Mouse (Mus musculus) brain, adult 2 months (tissue): ENCODE results near the gene Fndc7.
"Not testable (repeated sequence)": the region's sequence is repeated elsewhere in the genome, so short reads cannot be mapped to it uniquely, and the experiment has no call there.

ENCODE experiments used
- DNase-seq: peaks from one replicate; pipeline ENCODE4 v3.0.0; 2011; ENCODE audit warnings: low read depth, low spot score

The Fndc7 gene

DNA sequence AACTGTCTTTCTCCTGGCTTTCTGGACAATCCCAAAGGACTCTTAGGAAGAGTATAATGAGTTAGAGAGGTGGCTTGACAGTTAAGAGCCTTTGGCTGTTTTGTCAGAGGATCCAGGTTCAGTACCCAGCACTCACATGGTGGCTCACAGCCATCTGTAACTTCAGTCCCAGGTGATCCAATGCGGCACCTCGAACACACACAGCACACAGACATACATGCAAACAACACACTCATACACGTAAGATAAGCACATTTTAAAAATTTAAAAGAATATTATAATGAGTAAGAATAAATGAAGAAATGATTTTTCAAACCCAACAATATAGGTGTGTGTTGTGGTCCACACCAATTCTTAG is 2.2 kb downstream of the Fndc7 start:
- DNase-seq: no peak

DNA sequence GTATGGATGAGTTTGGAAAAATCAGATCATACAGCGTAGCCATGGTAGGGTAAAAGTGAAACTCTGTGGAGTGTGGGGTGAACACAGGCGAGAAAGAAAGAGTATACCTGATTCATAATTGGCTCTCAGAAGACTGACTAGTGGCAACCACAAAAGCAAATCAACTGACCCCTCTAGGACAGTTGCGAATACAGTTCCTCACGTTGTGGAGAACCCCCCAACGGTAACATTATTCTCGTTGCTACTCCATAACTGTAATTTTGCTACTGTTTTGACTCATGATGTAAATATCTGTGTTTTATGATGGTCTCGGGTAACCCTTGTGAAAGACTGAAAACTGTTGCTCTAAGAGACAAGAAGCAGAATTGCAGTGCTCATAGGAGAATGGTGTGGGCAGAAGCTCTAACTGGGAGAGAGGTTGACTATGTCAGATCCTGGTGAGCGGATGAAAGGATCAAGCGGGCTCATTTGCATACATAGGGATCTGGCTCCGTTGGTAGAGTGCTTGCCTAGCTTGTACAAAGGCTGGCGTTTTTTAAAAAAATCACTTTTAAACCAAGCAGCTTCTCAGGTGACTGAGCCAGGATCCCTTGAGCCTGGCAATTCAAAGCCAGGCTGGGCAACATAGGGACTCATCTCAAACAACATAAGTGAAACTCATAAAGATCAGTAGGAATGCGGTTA is 2.7 kb downstream of the Fndc7 start:
- DNase-seq: no peak

DNA sequence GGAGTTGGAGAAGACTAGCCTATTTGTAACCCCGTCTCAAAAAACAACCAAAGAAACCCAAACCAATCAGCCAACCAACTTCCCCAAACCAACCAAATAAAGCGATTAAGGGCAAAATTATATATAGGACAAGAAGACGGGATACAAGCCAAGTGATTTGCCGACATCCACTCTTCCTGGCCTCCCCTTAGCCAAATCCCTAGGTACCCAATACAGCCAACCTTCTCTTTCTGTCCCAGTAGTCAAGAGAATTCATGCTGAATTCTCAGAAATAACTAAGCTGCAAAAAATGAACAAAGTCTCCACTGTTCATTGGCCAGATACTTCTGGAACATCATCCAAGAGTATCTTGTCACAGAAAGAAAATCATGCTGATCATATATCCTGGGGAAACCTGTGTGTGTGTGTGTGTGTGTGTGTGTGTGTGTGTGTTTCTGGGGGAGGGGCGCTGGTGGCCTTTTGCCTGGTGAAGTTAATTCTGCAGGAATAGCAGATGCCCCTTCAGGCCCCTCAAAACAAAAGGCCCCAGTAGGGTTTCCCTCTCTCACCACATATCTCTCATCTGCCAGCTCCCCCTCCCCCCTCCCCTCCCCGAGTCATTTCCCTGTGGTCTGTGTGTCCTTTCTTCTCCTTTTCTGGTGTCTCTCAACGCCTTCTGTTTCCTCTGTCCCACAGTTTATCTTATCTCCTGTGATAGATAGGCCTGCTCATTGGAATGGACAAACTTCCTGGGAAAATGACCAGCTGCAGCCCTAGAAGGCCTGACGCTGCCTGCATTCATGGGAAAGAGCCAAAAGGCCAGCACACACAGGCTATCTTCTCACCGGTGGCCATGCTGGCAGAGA is 3.9 kb downstream of the Fndc7 start:
- DNase-seq: no peak

DNA sequence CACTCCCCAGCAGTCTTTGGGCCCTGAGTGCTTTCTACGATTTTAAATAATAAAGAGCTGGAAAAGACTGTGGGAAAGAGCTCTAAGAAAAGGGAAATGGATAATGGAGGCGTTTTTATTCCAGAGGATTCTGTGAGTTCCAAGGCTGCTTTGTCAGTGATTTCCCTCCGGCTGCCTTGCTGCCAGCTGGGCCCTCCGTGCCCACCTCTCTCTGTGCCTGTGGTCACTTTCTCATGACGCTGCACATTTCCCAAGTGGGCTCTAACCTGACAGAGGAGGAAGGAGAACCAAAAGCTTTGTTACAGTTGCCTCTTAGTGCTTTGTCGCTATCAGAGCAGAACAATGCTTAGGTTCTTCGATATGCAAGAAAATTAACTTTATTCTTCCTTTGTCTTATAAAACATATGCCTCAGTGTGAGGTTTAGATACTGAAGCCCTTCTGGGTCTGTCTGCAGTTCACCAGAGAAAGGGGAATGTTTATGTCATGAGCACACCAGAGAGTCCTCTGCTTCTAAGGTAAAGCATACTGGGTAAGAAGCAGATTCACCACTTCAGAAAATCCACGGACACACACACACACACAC is 5.0 kb downstream of the Fndc7 start:
- no peak for DNase-seq

DNA sequence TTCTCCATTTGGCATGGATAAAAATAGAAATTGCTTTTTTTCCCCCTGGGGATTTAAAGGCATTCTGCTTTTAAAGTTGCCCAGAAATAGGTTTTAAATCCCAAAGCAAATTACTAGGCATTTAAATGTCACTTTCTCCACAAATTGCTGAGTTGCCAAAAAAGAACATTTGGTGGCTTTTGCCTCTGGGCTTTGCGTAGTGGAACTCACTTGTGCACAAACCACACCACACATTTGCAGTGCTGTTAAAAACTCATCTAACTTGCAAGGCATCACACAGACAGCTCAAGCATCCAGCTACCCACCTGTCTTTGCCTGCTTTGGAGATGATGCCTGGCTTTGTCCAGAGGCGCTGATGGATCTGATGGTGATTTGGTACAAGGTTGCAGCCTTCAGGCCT is 6.7 kb downstream of the Fndc7 start:
- peak; percentile 75 for DNase-seq

DNA sequence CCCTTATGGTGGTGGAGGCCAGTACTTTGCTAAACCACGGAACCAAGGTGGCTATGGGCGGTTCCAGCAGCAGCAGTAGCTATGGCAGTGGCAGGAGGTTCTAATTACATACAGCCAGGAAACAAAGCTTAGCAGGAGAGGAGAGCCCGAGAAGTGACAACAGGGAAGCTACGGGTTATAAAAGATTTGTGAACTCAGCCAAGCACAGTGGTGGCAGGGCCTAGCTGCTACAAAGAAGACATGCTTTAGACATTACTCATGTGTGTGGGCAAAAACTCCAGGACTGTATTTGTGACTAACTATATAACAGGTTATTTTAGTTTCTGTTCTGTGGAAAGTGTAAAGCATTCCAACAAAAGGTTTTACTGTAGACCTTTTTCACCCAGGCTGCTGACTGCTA is 7.9 kb downstream of the Fndc7 start:
- DNase-seq: peak; percentile 61

DNA sequence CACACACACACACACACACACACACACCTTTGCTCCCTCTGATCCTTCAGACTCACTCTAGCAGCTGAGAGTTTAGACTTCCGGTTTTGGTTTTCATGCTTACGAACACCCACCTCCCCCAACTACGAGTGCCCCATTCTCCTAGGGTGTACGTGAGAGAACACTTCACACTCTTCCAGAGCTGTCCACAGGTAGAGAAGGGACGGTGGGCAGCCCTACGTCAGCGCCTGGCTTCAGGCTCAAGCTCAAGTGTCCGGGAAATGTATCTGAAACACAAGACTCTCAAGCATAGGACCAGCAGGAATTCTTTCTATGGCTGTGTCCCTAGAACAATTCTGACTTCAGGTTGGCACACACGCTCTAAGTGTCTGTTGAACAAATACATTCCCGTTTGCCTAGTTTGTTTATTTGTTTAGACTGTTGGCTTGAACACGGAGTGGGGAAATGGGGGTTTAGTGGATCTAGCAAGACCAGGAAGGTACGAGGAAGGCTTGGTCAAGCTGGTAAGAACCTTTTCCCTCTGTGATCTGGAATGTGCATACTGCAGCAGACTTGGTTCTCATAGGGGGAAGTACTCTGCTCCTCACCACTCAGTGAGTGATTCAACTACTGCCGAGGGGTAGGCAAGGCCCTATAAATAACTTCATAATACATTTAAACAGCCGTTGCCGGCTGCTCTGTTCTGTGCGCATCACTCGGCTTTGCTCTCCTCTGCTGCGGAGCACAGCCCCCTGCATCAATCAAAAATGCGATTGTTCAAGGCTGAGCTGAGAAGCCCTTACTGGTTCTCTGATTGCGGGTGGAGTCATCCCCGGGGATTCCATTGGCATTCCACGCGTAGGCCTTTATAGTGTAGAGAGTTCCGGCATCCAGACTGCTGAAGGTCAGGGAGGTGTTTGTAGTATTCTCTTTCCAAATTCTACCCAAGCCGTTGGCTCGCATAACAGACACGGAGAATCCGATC is 9.0 kb downstream of the Fndc7 start:
- peak; percentile 75 for DNase-seq

DNA sequence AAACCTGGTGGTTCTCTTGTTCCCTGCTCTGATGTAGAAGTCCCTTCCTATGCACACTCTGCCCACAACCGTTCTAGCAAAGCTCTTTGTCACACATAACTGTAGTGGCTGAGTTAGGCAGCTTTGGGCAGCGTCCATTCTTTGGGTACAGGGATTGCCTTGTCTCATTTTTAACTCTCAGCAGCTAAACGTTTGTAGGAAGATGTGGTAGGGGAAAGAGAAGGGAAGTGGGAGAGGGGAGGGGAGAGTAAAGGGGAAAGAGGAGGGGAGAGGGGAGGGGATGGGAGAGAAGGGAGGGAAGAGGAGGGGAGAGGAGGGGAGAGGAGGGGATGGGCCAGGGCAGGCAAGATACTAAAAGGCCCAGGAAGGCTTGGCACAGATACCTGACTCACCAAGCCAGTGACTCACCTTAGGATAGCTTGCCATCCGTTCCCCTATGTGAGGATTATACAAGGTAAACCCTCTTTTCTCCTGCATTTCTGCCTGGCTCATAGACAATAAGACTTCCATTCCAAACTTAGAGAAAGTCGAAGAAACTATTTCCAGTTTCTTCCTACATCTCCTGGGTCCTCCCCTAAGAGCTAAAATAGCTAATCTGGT is 9.9 kb downstream of the Fndc7 start:
- DNase-seq: peak; percentile 32

DNA sequence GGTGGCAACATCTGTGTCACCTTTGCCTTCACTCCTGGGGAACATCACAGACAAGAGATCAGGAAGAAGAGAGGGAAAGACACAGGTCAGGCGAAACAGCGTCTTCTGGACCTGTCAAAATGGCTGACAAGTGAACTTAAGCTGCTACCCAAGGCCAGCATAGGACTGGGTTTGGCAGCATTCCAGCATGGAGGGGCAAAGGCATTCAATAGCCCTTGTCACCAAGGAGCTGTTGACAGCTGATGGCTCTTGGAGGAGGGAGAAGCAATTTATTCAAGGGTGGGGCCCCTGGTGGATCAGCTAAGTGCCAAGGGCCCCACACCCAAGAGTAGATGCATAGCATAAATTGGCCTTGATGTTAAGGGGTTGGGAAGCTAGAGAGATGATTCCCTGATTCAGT is 10.7 kb downstream of the Fndc7 start:
- no peak for DNase-seq

DNA sequence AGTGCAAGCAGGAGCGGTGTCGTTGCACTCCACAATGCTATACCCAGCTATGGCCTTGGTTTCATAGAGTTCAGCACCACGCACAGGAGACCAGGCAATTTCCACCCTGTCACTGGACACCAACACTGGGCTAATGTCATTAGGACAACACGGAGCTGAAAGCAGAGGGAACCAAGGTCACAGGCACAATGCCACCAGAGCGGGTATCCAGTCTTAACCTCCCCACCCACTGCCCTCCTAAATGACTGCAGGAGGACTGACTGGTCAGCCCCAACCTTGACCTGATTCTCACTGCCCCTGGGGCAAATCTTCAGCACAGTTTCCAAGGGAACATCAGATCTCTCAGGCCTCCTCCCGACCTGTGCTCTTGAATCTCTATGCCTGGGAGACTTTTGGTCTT is 19.2 kb downstream of the Fndc7 start:
- no peak for DNase-seq

DNA sequence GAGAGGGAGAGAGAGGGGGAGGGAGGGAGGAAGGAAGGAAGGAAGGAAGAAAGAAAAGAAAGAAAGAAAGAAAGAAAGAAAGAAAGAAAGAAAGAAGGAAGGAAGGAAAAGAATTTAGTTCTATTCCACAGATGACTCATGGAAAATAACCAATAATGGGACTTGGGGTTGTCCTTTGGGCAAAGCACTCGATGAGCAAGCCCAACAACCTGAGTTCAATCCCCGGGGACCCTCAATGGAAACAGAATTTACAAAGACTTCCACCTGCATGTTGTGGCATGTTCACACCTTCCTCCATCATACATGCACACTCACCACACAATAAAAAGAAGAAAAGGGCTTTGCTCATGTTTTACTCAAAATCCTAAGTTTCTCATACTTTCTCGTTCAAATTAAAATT is 22.4 kb downstream of the Fndc7 start:
- DNase-seq: no peak

DNA sequence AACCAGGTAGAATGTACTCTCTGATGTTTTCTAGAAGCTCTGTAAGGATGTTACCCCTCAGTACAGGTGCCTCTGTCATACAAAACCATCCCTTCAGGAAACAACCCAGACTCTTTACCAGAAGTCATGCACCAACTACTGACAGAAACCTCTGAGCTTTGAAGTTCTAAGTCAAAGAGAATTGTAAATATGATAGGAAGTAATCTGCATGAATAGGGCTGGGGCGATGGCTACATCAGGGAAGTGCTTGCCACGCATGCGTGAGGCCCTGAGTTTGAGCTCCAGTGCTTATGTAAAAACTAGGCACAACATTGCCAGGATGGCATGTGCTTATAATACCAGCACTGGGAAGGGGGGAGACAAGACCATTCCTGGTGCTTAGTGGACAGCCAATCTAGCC is 24.1 kb downstream of the Fndc7 start:
- no peak for DNase-seq

DNA sequence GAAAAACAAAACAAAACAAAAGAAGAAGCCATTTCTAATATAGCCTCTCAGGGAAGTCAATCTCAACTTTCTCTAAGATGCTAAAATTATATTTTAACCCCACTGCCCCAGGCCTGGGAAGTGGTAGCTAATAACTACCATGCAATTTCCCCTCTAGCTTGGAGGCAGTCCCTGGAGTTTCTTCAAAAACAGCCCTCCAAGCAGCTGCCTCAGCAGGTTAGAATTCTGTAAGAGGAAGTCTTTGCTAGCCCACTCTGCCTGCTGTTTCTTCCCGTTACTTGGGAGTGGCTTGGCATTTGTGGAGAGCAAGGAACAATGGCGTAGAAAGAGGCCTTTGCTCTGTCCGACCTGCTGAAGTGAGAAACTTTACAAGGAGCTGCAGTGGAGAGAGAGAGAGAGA is 24.7 kb downstream of the Fndc7 start:
- DNase-seq: peak; percentile 22

DNA sequence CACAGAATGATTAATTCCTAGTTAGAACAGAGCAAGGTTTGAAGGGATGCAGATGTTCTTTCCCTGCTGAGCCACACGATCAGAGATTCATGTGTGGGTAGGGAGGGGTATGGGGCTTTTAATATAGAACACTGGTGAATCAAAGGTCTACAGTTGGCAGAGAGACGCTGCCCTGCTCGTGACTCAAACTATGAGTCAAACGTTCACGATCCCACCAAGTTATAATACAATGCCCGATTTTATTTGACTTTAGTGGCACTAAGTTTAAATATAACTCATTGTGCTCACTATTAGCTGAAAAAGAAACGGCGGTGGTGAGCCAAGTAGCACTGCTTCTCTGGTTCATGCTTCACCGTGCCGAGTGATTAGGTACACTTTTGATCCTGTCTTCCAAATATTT is 26.7 kb downstream of the Fndc7 start:
- DNase-seq: peak; percentile 79

DNA sequence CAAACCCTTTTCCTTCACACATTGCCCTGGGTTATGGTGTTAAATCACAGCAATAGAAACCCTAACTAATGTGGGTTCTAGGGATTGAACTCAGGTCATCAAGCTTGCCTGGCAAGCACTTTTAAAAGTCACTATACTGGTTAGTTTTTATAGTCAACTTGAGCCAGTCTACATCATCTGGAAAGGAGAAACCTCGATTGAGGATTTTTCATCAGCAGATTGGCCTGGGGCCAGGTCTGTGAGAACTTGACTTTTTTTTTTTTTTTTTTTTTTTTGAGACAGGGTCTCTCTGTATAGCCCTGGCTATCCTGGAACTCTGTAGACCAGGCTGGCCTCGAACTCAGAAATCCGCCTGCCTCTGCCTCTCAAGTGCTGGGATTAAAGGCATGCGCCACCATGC is 27.5 kb downstream of the Fndc7 start:
- DNase-seq: not testable (repeated sequence)

DNA sequence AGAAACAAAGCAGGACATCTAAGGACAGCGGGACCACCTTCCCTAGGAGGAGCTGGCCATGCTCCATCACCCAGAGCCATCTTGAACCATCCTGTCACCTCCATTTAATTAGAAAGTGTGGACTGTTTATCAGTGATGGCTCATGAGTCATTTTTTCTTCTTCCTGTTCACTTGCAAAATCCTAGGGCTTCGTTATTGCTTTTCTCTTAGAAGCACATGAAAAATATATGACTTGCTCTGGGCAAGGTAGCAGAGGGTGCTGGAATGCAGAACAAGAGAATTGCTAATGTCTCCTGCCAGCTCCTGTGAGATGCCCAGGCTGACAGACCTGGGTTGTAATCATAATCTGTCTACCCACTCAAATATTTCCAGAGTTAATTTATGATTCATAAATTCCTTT is 29.0 kb downstream of the Fndc7 start:
- no peak for DNase-seq

DNA sequence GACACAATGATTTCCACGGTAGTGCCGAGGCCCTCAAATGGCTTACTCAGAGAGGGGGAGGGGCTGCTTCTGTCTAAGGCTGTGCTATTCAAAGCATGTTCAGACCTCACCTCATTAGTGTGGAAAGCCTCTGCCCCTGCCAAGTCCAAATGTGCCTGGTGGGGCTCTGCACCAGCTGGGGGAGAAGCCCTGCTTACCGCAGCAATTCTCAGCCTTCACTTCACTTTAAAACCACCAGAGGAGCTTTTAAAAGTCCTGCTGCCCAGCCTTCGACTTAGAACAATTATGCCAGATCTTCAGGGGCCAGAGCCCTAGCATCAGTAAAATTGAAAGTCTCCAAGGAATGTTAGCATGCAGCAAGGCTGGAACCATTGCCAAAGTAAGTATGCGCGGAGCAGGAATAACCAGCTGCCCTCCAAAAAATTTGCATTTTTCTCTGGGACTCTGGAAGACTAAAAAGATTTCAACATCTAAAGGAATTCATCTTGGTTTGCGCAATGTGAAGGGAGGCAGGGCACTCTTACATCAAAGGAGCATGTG is 31.5 kb downstream of the Fndc7 start:
- peak; percentile 48 for DNase-seq

DNA sequence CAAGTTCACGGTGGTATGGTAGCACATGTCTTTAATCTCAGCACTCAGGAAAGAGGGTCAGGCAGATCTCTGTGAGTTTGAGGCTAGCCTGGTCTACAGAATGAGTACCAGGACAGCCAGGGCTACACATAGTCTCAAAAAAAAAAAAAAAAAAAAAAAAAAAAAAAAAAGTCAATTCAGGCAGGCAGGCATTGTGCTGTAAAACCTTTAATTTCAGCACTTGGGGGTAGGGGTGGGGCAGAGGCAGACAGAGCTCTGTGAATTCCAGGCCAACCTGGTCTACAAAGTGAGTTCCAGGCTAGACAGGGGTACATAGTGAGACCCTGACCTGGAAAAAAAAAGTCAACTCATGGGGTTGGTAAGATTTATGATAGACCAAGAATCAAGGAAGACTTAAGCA is 32.1 kb downstream of the Fndc7 start:
- DNase-seq: no peak

DNA sequence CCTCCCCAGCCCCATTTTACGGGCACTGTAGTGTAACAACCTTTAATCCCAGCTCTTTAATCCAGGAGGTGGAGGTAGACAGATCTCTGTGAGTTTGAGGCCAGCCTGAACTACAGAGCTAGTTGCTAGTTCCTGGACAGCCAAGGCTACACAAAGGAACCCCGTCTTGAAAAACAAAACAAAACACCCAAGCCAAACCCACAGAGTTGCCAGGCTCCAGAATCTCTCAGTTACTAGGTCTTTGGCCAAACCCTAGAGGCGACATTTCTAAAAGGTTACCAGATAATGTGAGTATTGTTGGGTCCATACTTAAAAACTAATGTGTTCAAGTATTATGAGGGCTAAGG is 32.7 kb downstream of the Fndc7 start:
- DNase-seq: no peak

DNA sequence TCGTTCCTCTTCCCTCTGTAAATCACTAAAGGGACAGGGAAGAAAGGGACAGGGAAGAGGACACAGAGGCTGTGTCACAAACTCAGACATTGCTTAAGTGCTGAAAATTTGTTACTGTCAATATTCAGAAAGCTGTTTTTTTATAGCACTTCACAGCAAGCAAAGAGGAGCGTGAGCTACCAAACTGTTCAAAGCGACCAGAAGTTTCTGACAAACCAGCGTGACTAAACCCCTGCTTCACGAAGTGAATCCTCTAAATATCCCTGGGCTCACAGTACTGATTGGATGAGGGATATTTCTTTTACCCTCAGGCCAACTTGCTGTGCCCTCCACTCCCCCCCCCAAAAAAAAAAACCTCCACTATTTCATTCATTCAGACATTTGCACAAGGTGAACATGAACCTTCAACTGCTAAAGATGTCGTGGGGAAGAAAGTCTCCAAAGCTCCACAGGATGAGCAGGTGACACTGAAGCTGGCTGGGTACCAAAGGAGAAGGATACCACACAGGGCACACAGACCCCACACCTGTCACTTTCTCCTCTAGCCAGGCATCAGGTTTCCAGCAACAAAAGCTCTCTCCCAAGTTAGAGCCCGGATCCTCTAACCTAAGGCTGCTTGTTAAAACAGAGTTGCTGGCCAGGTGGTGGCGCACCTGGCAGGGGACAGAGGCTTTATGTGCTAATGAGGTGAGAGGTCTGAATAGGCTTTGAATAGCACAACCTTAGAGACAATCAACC is 33.3 kb downstream of the Fndc7 start:
- DNase-seq: peak; percentile 65

DNA sequence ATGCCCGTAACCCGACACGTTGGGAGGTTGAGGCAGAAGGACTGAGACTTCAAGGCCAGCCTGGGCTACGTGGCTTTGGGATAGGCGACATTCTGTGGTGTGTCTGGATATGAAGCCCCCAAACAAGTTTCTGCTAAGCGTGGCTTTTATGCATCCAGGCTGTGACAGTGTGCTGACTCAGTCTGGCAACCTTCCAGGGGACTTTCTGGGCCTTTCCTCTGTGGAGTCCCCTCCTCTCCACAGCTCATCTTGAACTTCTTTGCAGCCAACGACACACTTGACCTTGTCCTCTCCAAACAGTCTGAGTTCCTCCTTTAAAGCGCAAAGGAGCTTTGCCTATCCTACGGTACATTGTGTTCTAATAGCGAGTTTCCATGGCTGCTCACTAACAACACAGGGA is 33.9 kb downstream of the Fndc7 start:
- peak; percentile 70 for DNase-seq
